Mouse (Mus musculus): Measurements from ENCODE around the gene Serpinb1a. TPM values are rescaled to one million over a fixed set of nuclear protein-coding genes. Genes with fewer than 3 reads are reported as not detected.

Gene Serpinb1a
- polyA plus RNA-seq, 1 experiment from 2014 or later, result 81.2 TPM

DNA sequence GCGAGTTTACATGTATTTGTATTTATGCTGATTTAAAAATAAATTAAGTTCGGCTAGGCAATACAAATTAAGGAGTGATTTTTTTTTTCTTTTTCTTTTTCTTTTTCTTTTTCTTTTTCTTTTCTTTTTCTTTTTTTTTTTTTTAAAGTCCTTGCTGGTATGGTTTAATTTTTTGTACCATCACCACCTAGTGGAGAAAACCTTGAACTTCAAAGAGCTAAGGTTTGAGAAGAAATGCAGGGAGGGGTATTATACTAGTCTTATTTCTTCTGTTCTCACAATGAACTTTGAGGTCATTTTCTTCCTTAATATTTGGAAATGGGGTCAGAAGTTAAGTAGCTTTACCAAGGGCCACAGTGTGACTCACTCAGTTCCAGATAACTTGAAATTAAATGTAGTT lies 51.9 kb downstream of the Serpinb1a start:
- no peak overlapping the region for H3K9ac ChIP-seq (ENCODE audit: low read length)
- H3K4me3 ChIP-seq (ENCODE audit: low read depth, low read length), result no peak overlapping the region
- H3K9me3 ChIP-seq (ENCODE audit: control insufficient read depth, low read length), result no peaks in the 10 kb centered on the region
- H3K27ac ChIP-seq (ENCODE audit: low read depth), result no peak overlapping the region
- H3K27me3 ChIP-seq (replicated peaks; ENCODE audit: control insufficient read depth, insufficient read depth, low read length), result no peaks in the 10 kb centered on the region
- no peak overlapping the region for H3K4me2 ChIP-seq (ENCODE audit: low read length)
- no peak for ATAC-seq (replicated peaks; ENCODE audit: low FRiP score, low TSS enrichment, low read depth)
- 70% methylated on average over 2 of the region's 2 CpGs for WGBS
- peaks cover 12% of the 10 kb centered on the region for H3K4me1 ChIP-seq (replicated peaks; ENCODE audit: control insufficient read depth, insufficient read depth, low read length)
- DNase-seq (ENCODE audit: low spot score), result no peak
- H3K36me3 ChIP-seq (ENCODE audit: control insufficient read depth, insufficient read depth, low read length), result no peaks in the 10 kb centered on the region

GRCm38 (mm10) chr13:32797085-32797484 lies 53.9 kb downstream of the Serpinb1a start:
- Histone ChIP-seq H3K4me1 (replicated peaks; ENCODE audit: control insufficient read depth, insufficient read depth, low read length) (no peaks in the 10 kb centered on the region; the same call in 1 of the 2 replicates), H3K4me2 (ENCODE audit: low read length) (no peak overlapping the region), H3K36me3 (ENCODE audit: control insufficient read depth, insufficient read depth, low read length) (no peaks in the 10 kb centered on the region), H3K4me3 (ENCODE audit: low read depth, low read length) (no peak overlapping the region), H3K27me3 (replicated peaks; ENCODE audit: control insufficient read depth, insufficient read depth, low read length) (no peaks in the 10 kb centered on the region), H3K27ac (ENCODE audit: low read depth) (no peak overlapping the region), H3K9me3 (ENCODE audit: control insufficient read depth, low read length) (no peaks in the 10 kb centered on the region), H3K9ac (ENCODE audit: low read length) (no peak overlapping the region)
- 91% methylated on average over 1 of the region's 1 CpGs for WGBS
- no peak for ATAC-seq (replicated peaks; ENCODE audit: low FRiP score, low TSS enrichment, low read depth)
- DNase-seq (ENCODE audit: low spot score), result no peak

DNA sequence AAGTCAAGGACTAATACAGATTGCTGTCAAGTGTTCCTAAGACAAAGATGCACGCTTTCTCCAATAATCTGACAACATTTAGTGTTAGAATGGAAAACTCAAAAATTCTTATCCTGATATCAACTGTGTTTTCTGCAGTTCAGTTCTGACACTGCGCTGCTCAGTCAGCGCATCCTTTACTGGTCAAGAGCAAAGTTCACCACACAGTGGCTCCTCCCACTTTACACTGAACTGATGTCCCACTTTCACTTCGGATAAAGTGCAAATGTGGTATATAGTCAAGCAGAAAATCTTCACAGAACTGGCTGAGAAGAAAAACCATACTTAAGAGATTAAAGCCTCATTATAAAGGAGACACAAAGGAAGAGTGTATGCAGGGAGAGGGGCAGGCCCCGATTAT lies 55.8 kb downstream of the Serpinb1a start:
- Histone ChIP-seq H3K4me1 (replicated peaks; ENCODE audit: control insufficient read depth, insufficient read depth, low read length) (no peaks in the 10 kb centered on the region), H3K9ac (ENCODE audit: low read length) (no peak overlapping the region), H3K36me3 (ENCODE audit: control insufficient read depth, insufficient read depth, low read length) (no peaks in the 10 kb centered on the region), H3K27me3 (replicated peaks; ENCODE audit: control insufficient read depth, insufficient read depth, low read length) (no peaks in the 10 kb centered on the region), H3K27ac (ENCODE audit: low read depth) (no peak overlapping the region), H3K9me3 (ENCODE audit: control insufficient read depth, low read length) (no peaks in the 10 kb centered on the region), H3K4me3 (ENCODE audit: low read depth, low read length) (no peak overlapping the region), H3K4me2 (ENCODE audit: low read length) (no peak overlapping the region)
- ATAC-seq (replicated peaks; ENCODE audit: low FRiP score, low TSS enrichment, low read depth) (no peak), DNase-seq (ENCODE audit: low spot score) (no peak)
- WGBS, result 86% methylated on average over 5 of the region's 5 CpGs

- Histone ChIP-seq H3K4me2 (ENCODE audit: low read length) (no peak overlapping the region), H3K9ac (ENCODE audit: low read length) (no peak overlapping the region), H3K36me3 (ENCODE audit: control insufficient read depth, insufficient read depth, low read length) (no peaks in the 10 kb centered on the region), H3K4me3 (ENCODE audit: low read depth, low read length) (no peak overlapping the region), H3K27ac (ENCODE audit: low read depth) (no peak overlapping the region), H3K27me3 (replicated peaks; ENCODE audit: control insufficient read depth, insufficient read depth, low read length) (no peaks in the 10 kb centered on the region), H3K4me1 (replicated peaks; ENCODE audit: control insufficient read depth, insufficient read depth, low read length) (no peaks in the 10 kb centered on the region), H3K9me3 (ENCODE audit: control insufficient read depth, low read length) (no peaks in the 10 kb centered on the region)
- 70% methylated on average over 2 of the region's 2 CpGs for WGBS
- DNase-seq (ENCODE audit: low spot score) (no peak), ATAC-seq (replicated peaks; ENCODE audit: low FRiP score, low TSS enrichment, low read depth) (no peak)
These were observed 56.4 kb downstream of the Serpinb1a start for GRCm38 (mm10) chr13:32794619-32795018.

Other genes with a start within 250 kb of the Serpinb1a start
- gene Mylk4, start 67.2 kb downstream of the Serpinb1a start, polyA plus RNA-seq (2014; fragmentation: Nextera tagmentation; extraction: Ambion mirVana), result not detected in 2 replicates
- 16.7 and 20.7 TPM in 2 replicates for gene Wrnip1, start 49.1 kb downstream of the Serpinb1a start, polyA plus RNA-seq (2014; fragmentation: Nextera tagmentation; extraction: Ambion mirVana)
- not detected in 2 replicates for gene D930007J09Rik, start 48.3 kb downstream of the Serpinb1a start, polyA plus RNA-seq (2014; fragmentation: Nextera tagmentation; extraction: Ambion mirVana)
- not detected in 2 replicates for gene Serpinb1c, start 47.0 kb upstream of the Serpinb1a start, polyA plus RNA-seq (2014; fragmentation: Nextera tagmentation; extraction: Ambion mirVana)
- gene Serpinb6b, start 114.0 kb upstream of the Serpinb1a start, polyA plus RNA-seq (2014; fragmentation: Nextera tagmentation; extraction: Ambion mirVana), result 3.9 and 4.6 TPM in 2 replicates
- 10.8 and 12.5 TPM in 2 replicates for gene Serpinb9, start 152.1 kb upstream of the Serpinb1a start, polyA plus RNA-seq (2014; fragmentation: Nextera tagmentation; extraction: Ambion mirVana)
- 0.12 and 0.17 TPM in 2 replicates for gene Serpinb9b, start 176.2 kb upstream of the Serpinb1a start, polyA plus RNA-seq (2014; fragmentation: Nextera tagmentation; extraction: Ambion mirVana)
- 0.34 TPM in 1 of 2 replicates, not detected in the other for gene Serpinb1b, start 227.4 kb upstream of the Serpinb1a start, polyA plus RNA-seq (2014; fragmentation: Nextera tagmentation; extraction: Ambion mirVana)

Data from intestine, embryonic 14.5 days (tissue).